Mouse (Mus musculus) forebrain, embryonic 12.5 days (tissue): ENCODE results near the gene Harbi1. TPM values are rescaled to one million over a fixed set of nuclear protein-coding genes. Genes with fewer than 3 reads are reported as not detected.
A peak's percentile ranks its signal among the peaks of the same experiment; 100 is the strongest.

Experiments used
- ATAC-seq: fragments of 200-750 bp; cut with Nextera tagmentation; 2 replicates; pipeline ENCODE4 v1.8.0; 2017; ENCODE audit warnings: moderate TSS enrichment; ENCODE audit not compliant: low FRiP score
- H3K27ac ChIP-seq: fragments of 300-500 bp; sonication (generic); 2 replicates; pipeline ENCODE4 v1.5.1; 2016; ENCODE audit warnings: mild to moderate bottlenecking
- H3K27me3 ChIP-seq: fragments of 300-500 bp; sonication (generic); 2 replicates; pipeline ENCODE4 v1.6.1; 2016; ENCODE audit warnings: mild to moderate bottlenecking
- H3K36me3 ChIP-seq: fragments of 300-500 bp; sonication (generic); replicated peaks from 2 replicates; pipeline ENCODE4 v1.6.1; 2016; ENCODE audit warnings: mild to moderate bottlenecking
- H3K4me1 ChIP-seq: fragments of 300-500 bp; sonication (generic); 2 replicates; pipeline ENCODE4 v1.6.1; 2016
- H3K4me2 ChIP-seq: fragments of 300-500 bp; sonication (generic); 2 replicates; pipeline ENCODE4 v1.6.1; 2016; ENCODE audit warnings: mild to moderate bottlenecking, moderate library complexity
- H3K4me3 ChIP-seq: fragments of 300-500 bp; sonication (generic); replicated peaks from 2 replicates; pipeline ENCODE4 v1.5.1; 2016; ENCODE audit warnings: mild to moderate bottlenecking
- H3K9ac ChIP-seq: fragments of 300-500 bp; sonication (generic); 2 replicates; pipeline ENCODE4 v1.6.1; 2016; ENCODE audit warnings: mild to moderate bottlenecking
- H3K9me3 ChIP-seq: fragments of 300-500 bp; sonication (generic); 2 replicates; pipeline ENCODE4 v1.6.1; 2016
- WGBS: fragments of 180-500 bp; shearing (Covaris S2); methylation state at CpG from one replicate; pipeline ENCODE4 v1.1.7; 2016; 5-methylcytosine and 5-hydroxymethylcytosine counted together
- polyA plus RNA-seq: library from polyadenylated mRNA; unstranded; fragments of >200 nt; fragmentation: Nextera tagmentation; extraction: Ambion mirVana; gene quantifications from 2 replicates; pipeline ENCODE4 v1.2.1, GENCODE M21; 2016

Gene Harbi1
- polyA plus RNA-seq, 1 experiment from 2014 or later: 17.0 TPM

GRCm38 (mm10) chr2:91689452-91689851 lies 21.2 kb upstream of the Harbi1 start:
- H3K4me1 ChIP-seq: no peaks in the 10 kb centered on the region
- no peak overlapping the region for H3K27ac ChIP-seq
- 91% methylated on average over 7 of the region's 7 CpGs for WGBS
- ATAC-seq: no peak
- H3K9me3 ChIP-seq: no peaks in the 10 kb centered on the region
- H3K4me2 ChIP-seq: no peak overlapping the region
- peaks cover 24% of the 10 kb centered on the region for H3K36me3 ChIP-seq
- no peak overlapping the region for H3K4me3 ChIP-seq
- no peak overlapping the region for H3K9ac ChIP-seq
- no peaks in the 10 kb centered on the region for H3K27me3 ChIP-seq

GRCm38 (mm10) chr2:91695436-91696224 lies 15.0 kb upstream of the Harbi1 start:
- Histone ChIP-seq H3K4me1 (no peaks in the 10 kb centered on the region), H3K4me2 (no peak overlapping the region), H3K27me3 (no peaks in the 10 kb centered on the region), H3K9ac (no peak overlapping the region), H3K4me3 (no peak overlapping the region), H3K9me3 (no peaks in the 10 kb centered on the region), H3K27ac (no peak overlapping the region), H3K36me3 (peaks cover 14% of the 10 kb centered on the region)
- no peak for ATAC-seq
- WGBS: 93% methylated on average over 10 of the region's 10 CpGs

- no peak overlapping the region for H3K27ac ChIP-seq
- H3K4me1 ChIP-seq: no peaks in the 10 kb centered on the region
- peaks cover 14% of the 10 kb centered on the region for H3K36me3 ChIP-seq
- 89% methylated on average over 1 of the region's 1 CpGs for WGBS
- H3K4me2 ChIP-seq: no peak overlapping the region
- H3K9ac ChIP-seq: no peak overlapping the region
- H3K27me3 ChIP-seq: no peaks in the 10 kb centered on the region
- ATAC-seq: no peak
- H3K9me3 ChIP-seq: no peaks in the 10 kb centered on the region
- H3K4me3 ChIP-seq: no peak overlapping the region
Observed at GRCm38 (mm10) chr2:91696225-91696590, 14.4 kb upstream of the Harbi1 start.

GRCm38 (mm10) chr2:91699225-91699624 lies 11.4 kb upstream of the Harbi1 start:
- no peak for ATAC-seq
- Histone ChIP-seq H3K27me3 (no peaks in the 10 kb centered on the region), H3K36me3 (peaks cover 12% of the 10 kb centered on the region), H3K4me1 (no peaks in the 10 kb centered on the region), H3K4me3 (no peak overlapping the region), H3K4me2 (no peak overlapping the region), H3K27ac (no peak overlapping the region), H3K9me3 (no peaks in the 10 kb centered on the region), H3K9ac (no peak overlapping the region)
- 74% methylated on average over 1 of the region's 1 CpGs for WGBS

GRCm38 (mm10) chr2:91701366-91701765 lies 9.3 kb upstream of the Harbi1 start:
- 97% methylated on average over 2 of the region's 2 CpGs for WGBS
- no peak for ATAC-seq
- no peaks in the 10 kb centered on the region for H3K9me3 ChIP-seq
- no peaks in the 10 kb centered on the region for H3K27me3 ChIP-seq
- H3K9ac ChIP-seq: no peak overlapping the region
- no peaks in the 10 kb centered on the region for H3K36me3 ChIP-seq
- no peak overlapping the region for H3K4me3 ChIP-seq
- H3K27ac ChIP-seq: no peak overlapping the region
- no peak overlapping the region for H3K4me2 ChIP-seq
- no peaks in the 10 kb centered on the region for H3K4me1 ChIP-seq

GRCm38 (mm10) chr2:91705736-91706135 lies 4.9 kb upstream of the Harbi1 start:
- Histone ChIP-seq H3K36me3 (no peaks in the 10 kb centered on the region), H3K27ac (no peak overlapping the region), H3K4me3 (no peak overlapping the region), H3K4me2 (no peak overlapping the region), H3K9ac (no peak overlapping the region), H3K9me3 (no peaks in the 10 kb centered on the region), H3K27me3 (no peaks in the 10 kb centered on the region), H3K4me1 (peaks cover 8% of the 10 kb centered on the region)
- ATAC-seq: no peak
- WGBS: 89% methylated on average over 6 of the region's 6 CpGs

GRCm38 (mm10) chr2:91706456-91706855 lies 4.2 kb upstream of the Harbi1 start:
- Histone ChIP-seq H3K4me1 (peaks cover 12% of the 10 kb centered on the region), H3K9ac (no peak overlapping the region), H3K9me3 (no peaks in the 10 kb centered on the region), H3K4me2 (no peak overlapping the region), H3K36me3 (no peaks in the 10 kb centered on the region), H3K27me3 (no peaks in the 10 kb centered on the region), H3K27ac (no peak overlapping the region), H3K4me3 (no peak overlapping the region)
- no peak for ATAC-seq

GRCm38 (mm10) chr2:91708361-91708760 lies 2.3 kb upstream of the Harbi1 start:
- H3K27me3 ChIP-seq: no peaks in the 10 kb centered on the region
- H3K27ac ChIP-seq: no peak overlapping the region
- H3K9me3 ChIP-seq: no peaks in the 10 kb centered on the region
- no peak overlapping the region for H3K9ac ChIP-seq
- H3K4me1 ChIP-seq: peaks cover 16% of the 10 kb centered on the region
- no peak for ATAC-seq
- H3K4me3 ChIP-seq: no peak overlapping the region
- 97% methylated on average over 6 of the region's 6 CpGs for WGBS
- H3K36me3 ChIP-seq: no peaks in the 10 kb centered on the region
- H3K4me2 ChIP-seq: no peak overlapping the region

- Histone ChIP-seq H3K27me3 (no peaks in the 10 kb centered on the region), H3K36me3 (peaks cover 3% of the 10 kb centered on the region; the same call in 1 of the 2 replicates), H3K4me2 (peak overlapping the region; percentile 68), H3K4me1 (peaks cover 16% of the 10 kb centered on the region), H3K27ac (peak overlapping the region; percentile 71), H3K4me3 (peak overlapping the region; percentile 82), H3K9ac (peak overlapping the region; percentile 66), H3K9me3 (no peaks in the 10 kb centered on the region)
- ATAC-seq: no peak
- 5% methylated on average over 8 of the region's 8 CpGs for WGBS
Observed at GRCm38 (mm10) chr2:91711256-91711925, 739 bp downstream of the Harbi1 start.

- Histone ChIP-seq H3K9ac (no peak overlapping the region), H3K4me1 (peaks cover 9% of the 10 kb centered on the region), H3K36me3 (peaks cover 10% of the 10 kb centered on the region; the same call in 1 of the 2 replicates), H3K27me3 (no peaks in the 10 kb centered on the region), H3K27ac (no peak overlapping the region), H3K4me2 (no peak overlapping the region), H3K9me3 (no peaks in the 10 kb centered on the region), H3K4me3 (no peak overlapping the region)
- WGBS: 87% methylated on average over 1 of the region's 1 CpGs
- no peak for ATAC-seq
Observed at GRCm38 (mm10) chr2:91714921-91715320, 4.3 kb downstream of the Harbi1 start.

GRCm38 (mm10) chr2:91718276-91718675 lies 7.6 kb downstream of the Harbi1 start:
- H3K27ac ChIP-seq: no peak overlapping the region
- H3K36me3 ChIP-seq: peaks cover 21% of the 10 kb centered on the region
- whole genome bisulfite sequencing: 96% methylated on average over 6 of the region's 6 CpGs
- H3K4me3 ChIP-seq: no peak overlapping the region
- no peak overlapping the region for H3K9ac ChIP-seq
- no peak for ATAC-seq
- no peaks in the 10 kb centered on the region for H3K27me3 ChIP-seq
- H3K4me1 ChIP-seq: no peaks in the 10 kb centered on the region
- no peak overlapping the region for H3K4me2 ChIP-seq
- H3K9me3 ChIP-seq: no peaks in the 10 kb centered on the region

- no peaks in the 10 kb centered on the region for H3K27me3 ChIP-seq
- H3K9me3 ChIP-seq: no peaks in the 10 kb centered on the region
- H3K4me3 ChIP-seq: no peak overlapping the region
- H3K4me2 ChIP-seq: no peak overlapping the region
- no peaks in the 10 kb centered on the region for H3K4me1 ChIP-seq
- ATAC-seq: no peak
- H3K27ac ChIP-seq: no peak overlapping the region
- H3K9ac ChIP-seq: no peak overlapping the region
- WGBS: 82% methylated on average over 4 of the region's 4 CpGs
- H3K36me3 ChIP-seq: peaks cover 11% of the 10 kb centered on the region
Observed at GRCm38 (mm10) chr2:91723382-91723781, 12.7 kb downstream of the Harbi1 start.

- Histone ChIP-seq H3K9ac (no peak overlapping the region), H3K27me3 (no peaks in the 10 kb centered on the region), H3K9me3 (no peaks in the 10 kb centered on the region), H3K27ac (no peak overlapping the region), H3K4me1 (no peaks in the 10 kb centered on the region), H3K36me3 (peaks cover 11% of the 10 kb centered on the region), H3K4me2 (no peak overlapping the region), H3K4me3 (no peak overlapping the region)
- ATAC-seq: no peak
Observed at GRCm38 (mm10) chr2:91723951-91724350, 13.3 kb downstream of the Harbi1 start.
